Mouse (Mus musculus) heart, adult 2 months (tissue): ENCODE data around the gene Smpdl3b.

Source experiments
- CTCF ChIP-seq: fragments of 200-600 bp; IDR thresholded peaks from 2 replicates; pipeline ENCODE4 v1.8.1; 2022; ENCODE audit warnings: antibody characterized with exemption, mild to moderate bottlenecking, moderate library complexity
- POLR2A ChIP-seq: fragments of 200-500 bp; IDR thresholded peaks from 2 replicates; pipeline ENCODE4 v1.6.1; 2011; ENCODE audit warnings: mild to moderate bottlenecking, low read depth, low read length, control low read depth; ENCODE audit not compliant: insufficient read depth

- TF ChIP-seq CTCF (no peak), POLR2A (no peak)
These were observed 63.7 kb downstream of the Smpdl3b start for GRCm38 (mm10) chr4:132693366-132693765.
